Mouse (Mus musculus): ENCODE measurements at regions not wholly inside any gene's neighbourhood (a gene's known extent, or its start where the extent isn't known, plus 50 kb on each side); places are given as distances from the start of the nearest gene placed in this dataset.

DNA sequence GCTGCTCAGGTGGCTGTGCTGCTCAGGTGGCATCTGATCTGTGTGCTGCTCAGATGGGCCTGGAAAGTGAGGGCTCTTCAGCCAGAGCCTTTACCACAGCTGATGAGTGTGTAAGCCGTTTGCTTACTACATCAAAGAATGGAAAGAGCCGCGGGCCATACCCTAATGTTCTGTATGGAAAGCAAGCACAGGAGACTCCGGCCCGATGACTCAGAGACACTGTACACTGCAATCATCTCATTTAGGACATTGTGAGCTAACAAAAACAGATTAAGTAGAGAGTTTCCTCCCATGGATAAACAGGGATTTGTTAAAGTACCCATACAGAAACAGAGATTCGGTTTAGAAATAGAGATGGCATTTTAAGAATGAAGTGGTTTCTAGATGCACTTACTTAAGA, 100.5 kb downstream of the Postn start:
- TF ChIP-seq EP300 (IDR thresholded peaks at IDR 0.05; ENCODE audit: low read depth) (no peak), CTCF (IDR thresholded peaks at IDR 0.05; ENCODE audit: low read depth) (no peak)
